Mouse (Mus musculus): ENCODE results near the gene Fam205c.
"Not testable (repeated sequence)": the region's sequence is repeated elsewhere in the genome, so short reads cannot be mapped to it uniquely, and the experiment has no call there.

Fam205c gene

GRCm38 (mm10) chr4:42876586-42877291 lies 2.7 kb upstream of the Fam205c start:
- peak; percentile 58 to 73 for DNase-seq

GRCm38 (mm10) chr4:42872746-42873435 lies 1.1 kb downstream of the Fam205c start:
- no peak for DNase-seq

- no peak for DNase-seq
Measured at GRCm38 (mm10) chr4:42872151-42872550, 1.9 kb downstream of the Fam205c start.

- DNase-seq = no peak
Measured at GRCm38 (mm10) chr4:42870748-42871147, 3.3 kb downstream of the Fam205c start.

GRCm38 (mm10) chr4:42868193-42868592 lies 5.8 kb downstream of the Fam205c start:
- DNase-seq = no peak

GRCm38 (mm10) chr4:42867390-42867789 lies 6.6 kb downstream of the Fam205c start:
- DNase-seq = no peak

- DNase-seq = not testable (repeated sequence)
Measured at GRCm38 (mm10) chr4:42863487-42863886, 10.5 kb downstream of the Fam205c start.

GRCm38 (mm10) chr4:42860483-42860882 lies 13.6 kb downstream of the Fam205c start:
- DNase-seq = not testable (repeated sequence)

GRCm38 (mm10) chr4:42856671-42857070 lies 17.4 kb downstream of the Fam205c start, which contains the start of gene Gm12394:
Gene Gm12394 (minus strand): TSS chr4:42856771.
- DNase-seq = not testable (repeated sequence)

GRCm38 (mm10) chr4:42853788-42854187 lies 20.2 kb downstream of the Fam205c start, which contains the start of gene Fam205a1:
Gene Fam205a1 (minus strand): TSS chr4:42853888.
- DNase-seq = not testable (repeated sequence)

Data from cerebellum, postnatal 25 days (tissue).